Mouse (Mus musculus) hindlimb bud, embryonic 11.5 days (tissue): ENCODE results near the gene Itgb2l.

Experiments used
- DNase-seq: peaks from one replicate; pipeline ENCODE4 v3.0.0-alpha.2; 2012; ENCODE audit warnings: low read depth, low spot score; ENCODE audit errors: extremely low spot score

Itgb2l gene

DNA sequence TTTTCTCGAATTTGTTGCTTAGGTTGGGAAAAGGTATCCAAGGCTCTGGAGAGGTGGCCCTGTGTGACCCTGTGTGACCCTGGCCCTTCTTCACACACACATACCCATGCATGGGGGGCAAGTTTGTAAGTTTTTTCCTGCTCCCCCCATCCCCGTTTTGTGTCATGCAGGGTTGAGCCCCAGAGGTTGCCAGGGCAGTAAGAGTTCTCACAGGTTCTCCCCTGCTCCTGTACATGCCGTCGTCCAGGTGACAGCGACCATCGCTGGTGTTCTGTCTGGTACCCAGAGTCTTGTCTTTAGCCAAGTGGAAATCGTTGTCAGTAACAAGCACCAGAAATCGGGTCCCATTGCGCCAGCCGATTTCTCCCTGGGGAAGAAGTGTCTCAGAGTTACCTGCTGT, 10.2 kb downstream of the Itgb2l start:
- DNase-seq: no peak

DNA sequence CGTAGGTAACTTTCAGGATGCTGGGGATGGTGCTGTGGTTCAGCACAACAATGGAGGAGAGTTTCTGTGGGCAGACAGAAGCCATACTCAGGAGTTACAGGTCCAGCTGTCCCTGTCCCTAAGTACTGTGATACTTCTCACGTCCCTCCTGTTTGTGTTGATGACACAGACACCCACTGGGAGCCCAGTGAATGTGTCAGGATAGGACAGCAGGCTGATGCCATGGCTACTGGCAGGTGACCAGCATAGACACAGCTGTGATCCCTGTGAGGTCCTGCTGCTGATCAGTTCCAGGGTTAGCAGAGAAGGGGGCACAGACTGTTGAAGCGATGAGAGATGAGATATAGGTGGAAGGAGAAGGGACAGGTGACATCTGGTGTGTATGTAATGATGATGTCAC, 14.4 kb downstream of the Itgb2l start:
- no peak for DNase-seq

DNA sequence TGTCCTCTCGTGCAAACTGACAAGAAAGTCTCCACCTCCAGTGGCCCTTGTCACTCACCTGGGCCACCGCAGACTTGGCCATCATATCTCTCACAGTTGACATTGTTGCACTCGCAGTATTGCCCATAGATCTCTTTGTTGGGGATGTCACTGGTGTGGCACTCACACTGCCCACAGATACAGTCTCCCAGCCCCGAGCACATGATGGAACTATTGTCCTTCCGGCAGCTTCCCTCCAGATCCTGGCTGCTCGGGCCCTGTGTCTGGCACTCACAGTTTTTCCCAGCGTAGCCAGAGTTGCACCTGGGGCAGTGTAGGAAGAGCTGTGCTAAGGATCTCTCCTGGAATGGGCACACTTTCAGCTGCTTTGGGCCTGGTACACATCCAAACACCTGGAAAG, 16.7 kb downstream of the Itgb2l start:
- no peak for DNase-seq

DNA sequence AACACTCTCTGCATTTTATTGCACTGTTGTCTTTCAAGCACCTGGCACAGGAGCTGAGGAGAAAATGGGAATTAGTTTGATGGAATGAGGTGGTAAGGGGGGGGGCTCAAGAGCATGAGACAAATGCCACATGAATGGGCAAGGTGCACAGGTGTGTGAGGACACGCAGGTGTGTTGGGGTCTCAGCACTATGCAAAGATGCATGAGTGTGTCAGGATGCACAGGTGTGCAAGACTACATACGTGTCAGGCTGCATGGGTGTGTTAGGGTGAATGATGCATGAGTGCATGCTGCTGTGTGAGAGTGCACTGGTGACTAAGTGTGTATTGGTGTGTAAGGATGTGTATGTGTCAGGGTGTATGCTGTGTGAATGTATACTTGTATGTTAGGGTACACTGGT, 18.4 kb downstream of the Itgb2l start:
- DNase-seq: no peak

DNA sequence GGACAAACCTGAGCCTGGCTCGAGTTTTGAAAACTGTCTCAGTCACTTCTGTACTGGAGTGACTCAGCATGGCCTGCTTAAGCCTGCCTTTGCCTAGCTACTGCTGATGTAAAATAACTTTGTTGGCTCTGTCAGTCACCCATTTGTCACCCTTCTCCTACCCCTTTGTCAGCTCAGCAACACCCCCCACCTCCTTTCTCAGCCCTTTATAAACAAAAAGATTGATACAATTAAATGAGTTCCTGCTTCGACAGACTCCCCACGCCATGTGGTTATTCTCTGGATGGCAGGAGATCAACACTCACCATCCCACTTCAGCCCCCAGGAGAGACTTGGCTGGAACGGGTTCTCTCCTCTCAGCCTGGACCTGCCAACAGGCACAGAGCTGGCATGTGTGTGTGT, 35.4 kb downstream of the Itgb2l start:
- DNase-seq: no peak

DNA sequence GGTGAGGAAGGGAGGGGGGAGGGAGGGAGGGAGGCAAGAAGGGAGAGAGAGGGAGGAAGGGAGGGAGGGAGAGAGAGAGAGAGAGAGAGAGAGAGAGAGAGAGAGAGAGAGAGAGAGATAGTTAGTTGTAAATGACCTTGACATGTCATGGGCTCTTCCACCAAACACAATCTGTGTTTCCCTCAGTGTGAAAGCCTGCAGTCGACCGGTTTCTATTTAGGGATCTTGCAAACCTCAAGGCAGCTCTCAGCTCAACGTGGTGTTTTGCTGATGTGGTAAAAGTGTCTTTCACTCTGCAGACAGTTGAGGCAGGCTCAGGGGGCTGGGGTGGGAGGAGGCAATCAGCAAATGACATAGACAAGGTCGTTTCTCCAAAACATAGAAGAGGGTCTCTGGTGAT, 37.1 kb downstream of the Itgb2l start:
- DNase-seq: no peak

DNA sequence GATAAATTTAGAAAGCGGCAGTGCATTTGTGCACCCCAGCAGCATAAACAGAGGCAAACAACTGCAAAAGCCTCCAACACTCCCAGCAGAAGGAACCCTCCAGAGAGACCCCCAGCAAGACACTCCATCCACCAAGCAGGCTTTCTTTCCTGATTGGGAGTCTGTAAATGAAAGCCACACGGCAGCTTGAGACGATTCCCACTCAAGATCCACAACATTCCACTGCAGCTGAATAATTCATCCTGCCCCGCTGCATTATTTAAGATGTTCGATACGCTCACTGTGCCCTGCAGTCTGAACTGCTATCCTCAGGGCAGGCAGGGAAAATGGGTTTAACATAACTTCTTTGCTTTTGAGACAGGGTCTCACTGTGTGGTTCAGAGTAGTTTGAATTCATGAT, 41.1 kb downstream of the Itgb2l start:
- no peak for DNase-seq

DNA sequence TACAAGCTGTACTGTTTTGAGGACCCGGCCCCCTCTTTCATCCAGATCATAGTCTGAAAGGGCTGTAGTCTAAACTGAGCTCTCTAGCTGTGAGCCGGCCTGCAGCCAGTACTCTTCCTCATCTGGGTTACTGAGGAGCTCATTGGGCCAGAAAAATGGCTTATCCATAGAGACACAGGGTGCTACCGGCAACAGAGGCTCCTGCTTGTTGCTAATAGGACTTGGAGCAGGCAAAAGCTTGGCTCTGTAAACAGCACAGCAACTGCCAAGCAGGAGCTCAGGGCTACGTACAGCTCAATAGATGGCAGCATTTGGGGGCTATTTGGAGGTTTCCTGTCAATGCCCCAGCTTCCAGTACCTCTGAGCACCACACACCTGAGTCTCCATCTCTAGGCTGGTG, 43.4 kb downstream of the Itgb2l start:
- DNase-seq: no peak

DNA sequence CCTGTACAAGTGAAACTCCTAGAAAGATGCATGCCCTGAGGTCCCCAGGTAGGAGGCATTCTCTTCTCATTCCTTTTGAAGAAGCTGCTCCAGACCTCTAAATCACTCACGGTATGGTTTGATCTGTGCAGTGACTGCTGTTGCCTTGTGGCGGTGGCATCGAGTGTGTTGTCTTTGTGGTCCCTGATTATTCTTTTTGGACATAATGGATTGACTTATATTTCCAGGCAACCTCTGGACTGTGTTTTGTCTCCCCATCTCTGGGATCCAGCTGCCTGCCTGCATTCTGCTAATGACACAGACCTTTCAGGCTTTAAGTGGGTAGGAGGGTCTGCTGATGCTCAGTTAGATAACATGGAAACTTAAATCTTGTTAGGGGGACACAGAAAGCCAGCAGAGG, 44.6 kb downstream of the Itgb2l start:
- DNase-seq: no peak

DNA sequence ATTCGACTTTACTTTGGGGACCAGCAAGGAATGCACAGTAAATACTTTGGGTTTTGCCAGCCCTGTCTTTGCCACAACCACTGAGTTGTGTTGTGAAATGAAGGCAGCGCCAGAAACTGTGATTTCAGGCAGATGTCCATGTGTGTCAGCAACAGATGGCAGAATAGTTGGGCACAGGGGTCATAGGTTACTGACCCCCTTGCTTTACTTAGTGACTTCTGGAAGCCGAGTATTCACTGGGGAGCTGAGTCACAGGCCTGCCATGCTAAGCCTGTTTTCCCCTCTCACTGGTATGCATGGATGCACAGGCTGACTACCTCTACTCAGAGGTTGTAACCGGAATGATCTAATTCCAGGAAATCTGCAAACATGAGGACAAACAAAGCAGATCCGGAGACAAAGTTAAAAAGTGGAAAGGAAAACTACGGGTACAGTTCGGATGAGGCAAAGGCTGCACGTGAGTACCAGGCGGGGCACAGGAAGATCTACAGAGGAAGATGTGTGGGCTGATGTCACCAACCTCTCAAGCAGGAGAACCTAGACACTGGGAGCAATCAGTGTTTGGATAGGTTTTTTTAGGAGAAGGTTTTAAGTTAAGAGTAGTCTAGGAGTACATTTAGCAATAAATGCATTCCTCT, 47.3 kb downstream of the Itgb2l start:
- DNase-seq: no peak

DNA sequence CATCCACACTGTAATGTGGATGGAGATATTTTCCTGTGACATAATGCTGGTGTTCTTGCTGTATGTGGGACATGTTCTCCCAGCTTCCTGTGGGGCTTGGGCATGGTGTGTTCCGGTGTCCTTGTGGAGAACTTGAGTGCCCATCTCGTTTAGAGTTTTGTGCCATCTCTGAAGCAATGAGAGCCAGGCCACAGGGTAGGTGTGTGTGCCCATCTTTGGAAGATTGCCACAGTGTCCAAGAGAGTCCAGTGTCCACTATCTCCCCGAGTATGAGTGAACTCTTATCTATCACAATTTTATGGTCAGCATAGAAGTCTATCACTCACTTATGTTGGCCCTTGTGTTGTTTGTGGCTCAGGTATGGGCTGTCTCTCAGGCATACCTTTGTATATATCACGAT, 47.9 kb downstream of the Itgb2l start:
- DNase-seq: no peak

DNA sequence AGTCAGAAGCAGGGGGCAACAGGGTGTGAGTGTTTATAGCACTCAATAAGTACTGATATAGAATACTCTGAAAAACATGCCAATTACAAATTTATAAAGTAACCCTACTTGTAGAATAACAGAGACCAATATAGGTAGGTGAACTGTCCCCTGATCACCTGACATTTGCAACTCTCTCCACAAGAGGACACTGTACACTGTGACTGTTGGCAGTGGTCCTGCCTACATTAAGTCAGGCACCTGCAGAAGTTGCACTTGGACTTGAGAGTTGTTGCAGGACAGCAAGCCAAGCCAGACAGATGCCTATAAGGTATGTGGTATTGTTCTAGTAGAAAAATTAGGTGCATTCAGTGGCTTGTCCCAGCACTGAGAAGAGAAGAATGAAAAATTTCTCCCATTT, 52.3 kb downstream of the Itgb2l start:
- DNase-seq: no peak

DNA sequence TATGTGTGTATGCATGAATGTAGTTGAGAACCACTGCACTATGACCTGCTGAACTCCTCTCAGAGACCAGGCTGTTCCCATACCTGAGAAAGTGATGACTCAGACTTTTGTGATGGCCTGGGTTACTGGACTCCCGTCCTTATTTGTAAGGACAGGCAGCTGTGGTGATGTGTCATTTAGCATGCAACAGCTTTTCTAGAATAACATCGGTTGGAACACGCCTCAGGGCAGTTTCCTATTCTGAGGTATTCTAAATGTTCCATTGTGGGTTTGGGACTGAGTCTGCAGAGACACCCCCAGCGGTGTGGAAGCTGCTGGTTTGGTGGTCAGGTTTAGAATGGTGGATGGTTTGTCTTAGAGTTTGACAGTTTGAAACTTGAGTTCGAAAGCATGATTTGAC, 54.9 kb downstream of the Itgb2l start:
- no peak for DNase-seq

DNA sequence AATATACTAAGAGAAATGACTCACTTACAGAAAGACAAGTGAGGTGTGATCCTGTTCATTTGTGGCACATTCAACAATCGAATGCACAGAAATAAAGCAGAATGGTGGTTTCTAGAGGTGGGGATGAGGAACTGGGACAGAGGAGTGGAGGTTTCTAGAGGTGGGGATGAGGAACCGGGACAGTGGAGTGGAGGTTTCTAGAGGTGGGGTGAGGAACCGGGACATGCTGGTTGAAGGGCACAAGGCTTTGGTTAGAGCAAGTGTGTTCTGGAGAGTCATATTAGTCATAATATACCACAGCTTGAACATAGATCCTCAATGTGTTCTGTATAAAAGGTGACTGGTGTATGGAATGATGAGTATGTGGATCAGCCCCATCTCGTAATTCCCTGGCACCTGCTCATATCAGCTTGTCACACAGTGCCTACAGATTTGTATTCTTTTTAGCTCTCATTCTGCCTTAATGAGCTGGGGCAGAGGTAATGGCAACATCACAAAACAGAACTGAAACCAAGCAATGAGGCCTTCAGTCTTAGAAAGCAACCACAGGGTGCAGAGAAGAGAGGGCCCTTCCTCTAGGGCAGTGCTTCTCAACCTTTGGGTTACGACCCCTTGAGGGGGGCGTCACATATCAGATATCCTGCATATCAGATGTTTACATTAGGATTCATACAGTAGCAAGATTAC, 55.6 kb downstream of the Itgb2l start:
- no peak for DNase-seq

DNA sequence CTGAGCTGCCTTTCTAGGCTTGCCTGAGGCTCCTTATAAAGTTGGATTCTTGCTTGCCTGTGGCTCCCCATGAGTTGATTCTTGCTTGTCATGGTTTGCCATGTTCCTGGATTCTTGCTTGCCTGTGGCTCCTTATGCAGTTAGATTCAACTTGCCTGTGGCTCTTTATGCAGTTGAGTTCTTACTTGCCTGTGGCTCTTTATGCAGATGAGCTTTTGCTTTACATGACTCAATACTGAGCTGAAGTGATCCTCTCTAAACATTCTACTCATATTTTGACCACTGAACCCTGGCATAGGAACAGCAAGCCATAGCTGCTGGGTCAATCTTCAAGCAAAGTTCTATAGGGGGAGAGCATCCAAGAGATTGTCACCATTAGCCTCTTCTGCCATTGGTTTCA, 58.7 kb downstream of the Itgb2l start:
- DNase-seq: no peak

DNA sequence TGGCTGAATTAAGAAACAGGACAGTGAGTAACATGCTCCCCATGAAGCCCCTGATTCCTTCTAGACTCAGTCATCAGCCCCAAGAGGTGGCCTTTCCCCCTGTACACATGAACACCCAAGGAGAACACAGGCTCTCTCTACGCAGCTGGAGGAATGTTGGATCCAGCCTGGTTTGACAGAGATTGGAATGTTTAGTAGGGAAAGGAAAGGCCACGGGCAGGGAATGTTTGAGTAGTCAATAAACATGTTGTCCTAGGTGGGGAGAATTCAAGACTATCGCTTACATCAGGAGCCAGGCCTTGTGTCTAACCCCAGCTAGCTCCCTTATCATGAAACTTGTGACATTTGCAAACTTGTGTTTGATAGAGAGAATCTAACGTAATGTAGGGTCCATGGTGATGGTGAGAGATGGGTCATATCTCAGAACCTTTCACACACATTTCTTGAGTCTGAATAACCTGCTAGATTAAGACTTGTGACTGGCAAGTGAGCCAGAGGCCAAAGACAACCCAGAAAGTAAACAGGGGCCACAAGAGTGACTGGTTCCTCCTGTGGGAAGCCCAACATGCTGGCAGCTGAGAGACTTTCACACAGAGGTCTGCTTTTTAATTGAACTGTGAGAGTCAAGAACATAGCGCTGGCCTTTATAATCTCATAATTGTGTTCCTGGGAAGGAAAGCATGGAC, 60.8 kb downstream of the Itgb2l start:
- DNase-seq: no peak

DNA sequence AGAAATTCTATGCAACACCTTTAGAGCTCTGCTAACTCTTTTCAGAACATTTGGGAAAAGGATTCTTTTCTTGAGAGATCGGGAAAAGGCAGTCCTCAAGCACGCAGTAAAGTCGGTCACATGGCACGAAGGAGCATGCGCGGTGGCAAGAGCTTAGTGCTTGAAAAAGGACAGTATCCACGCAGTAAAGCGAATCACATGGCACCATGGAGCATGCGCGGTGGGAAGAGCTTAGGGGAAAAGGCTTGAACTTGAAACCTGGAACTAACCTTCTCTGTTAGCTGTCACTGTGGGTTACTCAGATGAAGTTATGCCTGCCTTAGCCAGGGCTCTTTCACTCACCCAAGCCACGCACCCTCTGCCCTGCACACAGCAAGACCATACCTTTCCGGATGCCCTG, 62.0 kb downstream of the Itgb2l start:
- no peak for DNase-seq

DNA sequence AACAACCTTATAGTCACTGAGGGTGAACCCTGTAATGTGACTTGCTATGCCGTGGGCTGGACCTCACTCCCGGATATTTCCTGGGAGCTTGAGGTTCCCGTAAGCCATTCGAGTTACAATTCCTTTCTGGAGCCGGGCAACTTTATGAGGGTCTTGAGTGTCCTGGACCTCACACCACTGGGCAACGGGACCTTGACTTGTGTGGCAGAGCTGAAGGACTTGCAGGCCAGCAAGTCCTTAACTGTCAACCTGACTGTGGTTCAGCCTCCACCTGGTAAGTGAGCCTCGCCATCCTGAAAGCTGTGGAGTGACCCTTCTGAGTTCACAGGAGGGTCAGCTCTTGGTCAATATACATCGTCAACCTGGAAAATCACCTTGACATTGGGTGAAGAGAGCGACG, 65.3 kb downstream of the Itgb2l start:
- no peak for DNase-seq

DNA sequence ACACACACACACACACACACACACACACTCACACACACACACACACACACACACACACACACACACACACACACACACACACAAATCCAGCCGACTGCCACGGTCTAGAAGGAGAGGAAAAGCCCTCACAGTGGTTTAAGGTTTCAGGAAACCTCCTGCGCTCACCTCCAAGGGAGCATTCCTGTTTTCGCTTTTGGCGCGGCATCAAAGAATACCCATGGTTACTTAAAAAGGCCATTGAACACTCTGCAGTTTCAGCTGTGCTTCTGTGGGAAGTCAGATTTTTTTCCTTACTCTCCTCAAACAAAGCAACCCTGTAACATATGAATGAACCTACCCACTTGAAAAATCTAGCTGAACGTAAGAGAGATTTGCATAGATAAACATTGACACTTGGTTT, 67.1 kb downstream of the Itgb2l start:
- DNase-seq: no peak

DNA sequence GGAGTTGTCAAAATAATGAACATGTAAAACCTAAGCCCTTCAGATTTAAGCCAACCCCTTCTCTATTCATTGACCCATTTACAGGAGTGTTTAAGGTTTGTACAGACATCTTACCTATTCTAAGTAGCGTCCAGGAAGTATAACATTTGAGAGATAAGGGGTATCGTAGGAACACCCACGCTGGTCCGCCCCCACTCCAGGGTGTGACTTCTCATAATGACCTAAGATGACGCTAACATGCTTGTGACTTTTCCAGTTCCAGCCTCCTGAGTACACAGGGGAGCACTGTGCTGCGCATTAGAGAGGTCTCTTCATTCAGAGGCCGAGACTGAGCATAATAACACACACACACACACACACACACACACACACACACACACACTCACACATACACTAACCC, 67.9 kb downstream of the Itgb2l start:
- DNase-seq: no peak

DNA sequence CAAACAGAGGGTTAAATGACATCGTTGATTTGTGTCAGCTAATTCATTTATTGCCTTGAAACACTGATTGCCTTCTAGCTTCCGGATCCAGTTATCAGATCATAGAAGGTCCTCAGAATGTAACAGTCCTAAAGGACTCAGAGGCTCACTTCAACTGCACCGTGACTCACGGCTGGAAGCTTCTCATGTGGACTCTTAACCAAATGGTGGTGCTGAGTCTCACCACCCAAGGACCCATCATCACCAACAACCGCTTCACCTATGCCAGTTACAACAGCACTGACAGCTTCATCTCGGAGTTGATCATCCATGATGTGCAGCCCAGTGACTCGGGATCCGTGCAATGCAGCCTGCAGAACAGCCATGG, 70.7 kb downstream of the Itgb2l start:
- DNase-seq: no peak
